8 mouse cellular contexts compared by ENCODE assay signal in the genomic region with DNA sequence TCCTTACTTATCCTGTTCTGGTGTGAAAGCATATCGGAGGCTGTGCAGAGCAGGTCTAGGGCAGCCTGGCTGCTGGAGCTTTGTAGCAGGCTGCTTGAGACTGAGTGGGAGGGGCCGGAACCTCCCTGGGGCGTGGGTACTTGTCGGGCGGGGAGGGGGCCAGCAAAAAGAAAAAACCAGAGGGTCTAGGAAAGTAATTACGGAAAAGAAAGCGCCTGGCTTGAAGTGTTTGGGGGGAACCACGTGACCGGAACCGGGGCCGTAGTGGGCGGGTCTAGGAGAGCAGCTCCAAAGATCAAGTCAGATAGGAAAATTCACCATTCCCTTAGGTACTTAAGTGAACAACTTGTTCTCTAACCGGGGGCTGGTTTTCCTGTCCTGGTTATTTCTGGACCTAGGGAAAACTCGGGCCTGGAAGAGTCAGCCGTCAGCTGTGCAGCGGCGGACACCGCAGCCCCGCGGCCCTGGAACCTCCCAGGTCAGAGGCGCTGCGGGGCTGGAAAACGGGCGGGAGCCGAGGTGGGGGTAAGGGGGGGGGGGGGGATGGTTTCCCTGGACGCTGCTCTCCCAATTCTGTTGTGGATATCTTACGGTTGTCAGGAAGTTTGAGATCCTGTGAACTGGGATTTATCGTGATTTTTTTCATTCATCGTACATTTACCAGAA. TPM values are rescaled to one million over a fixed set of nuclear protein-coding genes. Genes with fewer than 3 reads are reported as not detected.
DNase-seq lines count a peak whose midpoint lies in the region; ATAC-seq and TF ChIP-seq lines count a peak whose summit lies in the region.

A gene (plus strand): TSS at position 271 of the 666 bp plus-strand sequence.

- peak within 1 kb of the TSS; percentile 89 for H3K27ac ChIP-seq in heart, embryonic 10.5 days
- H3K27ac ChIP-seq in kidney, embryonic 14.5 days (ENCODE audit: low read depth, low read length) = peak within 1 kb of the TSS; percentile 82
- H3K27ac ChIP-seq in limb, embryonic 14.5 days (replicated peaks; ENCODE audit: low read depth, low read length) = peak within 1 kb of the TSS; percentile 83
- peak within 1 kb of the TSS; percentile 84 for H3K27ac ChIP-seq in midbrain, embryonic 16.5 days (ENCODE audit: low read length)
- no peak within 1 kb of the TSS for H3K27ac ChIP-seq in spleen, adult 2 months (ENCODE audit: insufficient read depth, low read length)

- peak; percentile 73 to 77 for DNase-seq in B cell, adult 2 months
- DNase-seq in brain, embryonic 14.5 days (ENCODE audit: low read depth) = peak; percentile 97
- peak; percentile 95 for DNase-seq in heart, embryonic 10.5 days (ENCODE audit: low spot score)
- DNase-seq in limb, embryonic 14.5 days (ENCODE audit: low spot score) = peak; percentile 90
- DNase-seq in spleen, adult 2 months (ENCODE audit: low read depth in 1 of 2, low spot score in 2 of 2) = peak; percentile 21 to 71

- H3K4me2 ChIP-seq in kidney, embryonic 14.5 days (replicated peaks; ENCODE audit: low read depth, low read length) = peak within 1 kb of the TSS; percentile 46
- peak within 1 kb of the TSS; percentile 62 for H3K4me2 ChIP-seq in limb, embryonic 14.5 days (replicated peaks; ENCODE audit: low read depth, low read length, severe bottlenecking)
- peak within 1 kb of the TSS; percentile 70 for H3K4me2 ChIP-seq in midbrain, embryonic 16.5 days (ENCODE audit: low read length)

- WGBS in heart, embryonic 10.5 days = 0% methylated on average over 29 of the region's 29 CpGs
- WGBS in kidney, embryonic 14.5 days = under 1% methylated on average over 29 of the region's 29 CpGs
- WGBS in limb, embryonic 14.5 days = 0% methylated on average over 29 of the region's 29 CpGs
- under 1% methylated on average over 28 of the region's 29 CpGs for WGBS in midbrain, embryonic 16.5 days
- WGBS in spleen, adult 2 months = 1% methylated on average over 29 of the region's 29 CpGs

- H3K9ac ChIP-seq in kidney, embryonic 14.5 days (ENCODE audit: low read depth, low read length) = peak within 1 kb of the TSS; percentile 46
- H3K9ac ChIP-seq in limb, embryonic 14.5 days (ENCODE audit: low read depth, low read length, severe bottlenecking) = peak within 1 kb of the TSS; percentile 70
- H3K9ac ChIP-seq in midbrain, embryonic 16.5 days (ENCODE audit: low read depth, low read length) = peak within 1 kb of the TSS; percentile 66

- H3K9me3 ChIP-seq in heart, embryonic 10.5 days = no peaks in the 10 kb centered on the region
- no peaks in the 10 kb centered on the region for H3K9me3 ChIP-seq in kidney, embryonic 14.5 days (ENCODE audit: control insufficient read depth, low read length)
- no peaks in the 10 kb centered on the region for H3K9me3 ChIP-seq in limb, embryonic 14.5 days (ENCODE audit: control insufficient read depth, low read length)
- H3K9me3 ChIP-seq in midbrain, embryonic 16.5 days (replicated peaks; ENCODE audit: control insufficient read depth, low read length, poor library complexity, severe bottlenecking) = no peaks in the 10 kb centered on the region

- TF ChIP-seq POLR2A in brain, embryonic 14.5 days (IDR thresholded peaks at IDR 0.05; ENCODE audit: borderline replicate concordance, extremely low read depth, insufficient read depth, insufficient read length, poor library complexity, severe bottlenecking) = peak; percentile 40; the same call in 1 of the 2 replicates
- TF ChIP-seq POLR2A in limb, embryonic 14.5 days (IDR thresholded peaks at IDR 0.05; ENCODE audit: borderline replicate concordance, extremely low read depth, insufficient read depth, insufficient read length) = peak; percentile 75; the same call in 1 of the 2 replicates
- TF ChIP-seq POLR2A in spleen, adult 2 months (IDR thresholded peaks at IDR 0.05; ENCODE audit: low read depth, low read length) = no peak

- H3K27me3 ChIP-seq in heart, embryonic 10.5 days (ENCODE audit: insufficient read depth, poor library complexity, severe bottlenecking) = no peaks in the 10 kb centered on the region
- H3K27me3 ChIP-seq in kidney, embryonic 14.5 days (ENCODE audit: control insufficient read depth, insufficient read depth, low read length) = no peaks in the 10 kb centered on the region
- no peaks in the 10 kb centered on the region for H3K27me3 ChIP-seq in limb, embryonic 14.5 days (ENCODE audit: control insufficient read depth, insufficient read depth, low read length)
- H3K27me3 ChIP-seq in midbrain, embryonic 16.5 days (ENCODE audit: control insufficient read depth, insufficient read depth, low read depth, low read length) = no peaks in the 10 kb centered on the region
- 0 out of 2 replicates have a peak, but pooled peaks cover 1% of the 10 kb centered on the region for H3K27me3 ChIP-seq in spleen, adult 2 months (ENCODE audit: control insufficient read depth, insufficient read depth, low read length)

- no peaks in the 10 kb centered on the region for H3K36me3 ChIP-seq in heart, embryonic 10.5 days
- H3K36me3 ChIP-seq in kidney, embryonic 14.5 days (ENCODE audit: control insufficient read depth, insufficient read depth, low read length) = no peaks in the 10 kb centered on the region
- H3K36me3 ChIP-seq in limb, embryonic 14.5 days (ENCODE audit: control insufficient read depth, insufficient read depth, low read length) = no peaks in the 10 kb centered on the region
- H3K36me3 ChIP-seq in midbrain, embryonic 16.5 days (ENCODE audit: control insufficient read depth, insufficient read depth, low read length) = no peaks in the 10 kb centered on the region
- H3K36me3 ChIP-seq in spleen, adult 2 months (ENCODE audit: control insufficient read depth, insufficient read depth, low read length) = no peaks in the 10 kb centered on the region

- TF ChIP-seq CTCF in brain, embryonic 14.5 days (IDR thresholded peaks at IDR 0.05; ENCODE audit: borderline replicate concordance, extremely low read depth, insufficient read depth, insufficient read length) = no peak
- no peak for TF ChIP-seq CTCF in spleen, adult 2 months (IDR thresholded peaks at IDR 0.05; ENCODE audit: extremely low read depth, insufficient read depth, insufficient read length, insufficient replicate concordance)

- peak; percentile 86 for ATAC-seq in erythroblast, adult 5-6 weeks (replicated peaks; ENCODE audit: low FRiP score, poor library complexity, severe bottlenecking)
- ATAC-seq in kidney, embryonic 14.5 days (ENCODE audit: low FRiP score, low TSS enrichment) = peak; percentile 99
- peak; percentile 97 for ATAC-seq in limb, embryonic 14.5 days (ENCODE audit: low FRiP score, low read depth)
- ATAC-seq in midbrain, embryonic 16.5 days = peak; percentile 95

- peaks cover 4% of the 10 kb centered on the region; the same call in 1 of the 2 replicates for H3K4me1 ChIP-seq in heart, embryonic 10.5 days
- H3K4me1 ChIP-seq in kidney, embryonic 14.5 days (ENCODE audit: control insufficient read depth, insufficient read depth, low read length) = 0 out of 2 replicates have a peak, but pooled peaks cover 3% of the 10 kb centered on the region
- H3K4me1 ChIP-seq in limb, embryonic 14.5 days (ENCODE audit: control insufficient read depth, insufficient read depth, low read length) = no peaks in the 10 kb centered on the region
- H3K4me1 ChIP-seq in midbrain, embryonic 16.5 days (ENCODE audit: control insufficient read depth, insufficient read depth, low read length) = peaks cover 13% of the 10 kb centered on the region
- H3K4me1 ChIP-seq in spleen, adult 2 months (ENCODE audit: control insufficient read depth, insufficient read depth, insufficient read length) = no peaks in the 10 kb centered on the region; the same call in 1 of the 2 replicates

- H3K4me3 ChIP-seq in heart, embryonic 10.5 days = peak within 1 kb of the TSS; percentile 70
- peak within 1 kb of the TSS; percentile 57 for H3K4me3 ChIP-seq in kidney, embryonic 14.5 days (ENCODE audit: low read length)
- H3K4me3 ChIP-seq in limb, embryonic 14.5 days (replicated peaks; ENCODE audit: low read length) = peak within 1 kb of the TSS; percentile 53
- H3K4me3 ChIP-seq in midbrain, embryonic 16.5 days (ENCODE audit: low read depth, low read length) = peak within 1 kb of the TSS; percentile 69
- peak within 1 kb of the TSS; percentile 69 for H3K4me3 ChIP-seq in spleen, adult 2 months (ENCODE audit: extremely low read depth, insufficient read depth, insufficient read length)

RNA-seq across cellular contexts. Expression of the gene that starts here (rescaled TPM):
- polyA plus RNA-seq in brain, embryonic 14.5 days (2012; rRNA removed) = 21.8 and 22.9 TPM in 2 replicates
- 0.84 TPM in 1 of 2 replicates, not detected in the other for total RNA-seq in erythroblast, adult 5-6 weeks (2015; ENCODE audit: low replicate concordance)
- 0.43 and 0.70 TPM in 2 replicates for total RNA-seq in erythroblast, adult 5-6 weeks (2017; ENCODE audit: low replicate concordance)
- polyA plus RNA-seq in heart, embryonic 10.5 days (2016; fragmentation: Nextera tagmentation; extraction: Ambion mirVana) = 13.0 and 13.1 TPM in 2 replicates
- polyA plus RNA-seq in kidney, embryonic 14.5 days (2014; fragmentation: Nextera tagmentation; extraction: Ambion mirVana) = 12.3 and 16.8 TPM in 2 replicates
- polyA plus RNA-seq in limb, embryonic 14.5 days (2012; rRNA removed) = 8.9 and 11.6 TPM in 2 replicates
- polyA plus RNA-seq in limb, embryonic 14.5 days (2014; fragmentation: Nextera tagmentation; extraction: Ambion mirVana) = 13.6 and 16.4 TPM in 2 replicates
- polyA plus RNA-seq in midbrain, embryonic 16.5 days (2015; fragmentation: Nextera tagmentation; extraction: Ambion mirVana) = 37.3 and 38.2 TPM in 2 replicates
- 0.70 and 0.91 TPM in 2 replicates for polyA plus RNA-seq in spleen, adult 2 months (2012; rRNA removed)

Comparison
In these comparisons a context has a peak if more than half of its experiments do, and no peak if none do; other contexts are left out.
1. Peak in ATAC-seq in erythroblast, adult 5-6 weeks; RNA of the gene not detected or under 1 TPM.
2. Peak in DNase-seq and H3K4me3 ChIP-seq in spleen, adult 2 months; RNA of the gene not detected or under 1 TPM.
3. DNase-seq: peak in every context shown above with its lines; median percentile 97 in brain, embryonic 14.5 days; 95 in heart, embryonic 10.5 days; 90 in limb, embryonic 14.5 days; 75 in B cell, adult 2 months; 46 in spleen, adult 2 months.